Mouse (Mus musculus) megakaryocyte, adult 5-6 weeks (primary cell): ENCODE measurements around the gene 1700006A11Rik. TPM values are rescaled to one million over a fixed set of nuclear protein-coding genes. Genes with fewer than 3 reads are reported as not detected.
"Not testable (repeated sequence)": the region's sequence is repeated elsewhere in the genome, so short reads cannot be mapped to it uniquely, and the experiment has no call there.

ENCODE experiments used
- ATAC-seq: 2 replicates; pipeline ENCODE4 v1.8.0; 2016; ENCODE audit warnings: mild to moderate bottlenecking, inconsistent platforms; ENCODE audit not compliant: poor library complexity, severe bottlenecking
- total RNA-seq, 2 experiments: library from RNA; stranded (forward) in 1 of 2; stranded (reverse) in 1 of 2; fragments of 153-499, 151-499 nt in 1 of 2; fragments of 221-1000, 200-1000 nt in 1 of 2; gene quantifications; 2 replicates each; pipeline versions ENCODE4 v1.2.3 to v1.2.4; 2015 to 2017

1700006A11Rik gene
- total RNA-seq (2015), result not detected in 2 replicates
- total RNA-seq (2017), result not detected in 2 replicates

GRCm38 (mm10) chr3:124425940-124426339 lies at the start of gene 1700006A11Rik:
TSS of gene 1700006A11Rik (minus strand) at chr3:124426040.
- no peak for ATAC-seq

- not testable (repeated sequence) for ATAC-seq
These were observed 48.5 kb upstream of the 1700006A11Rik start for GRCm38 (mm10) chr3:124474291-124474690.

GRCm38 (mm10) chr3:124466102-124466730 lies 40.4 kb upstream of the 1700006A11Rik start:
- no peak for ATAC-seq

GRCm38 (mm10) chr3:124392201-124392600 lies 33.6 kb downstream of the 1700006A11Rik start:
- no peak for ATAC-seq

- no peak for ATAC-seq
These were observed 35.7 kb downstream of the 1700006A11Rik start for GRCm38 (mm10) chr3:124390101-124390500.

- ATAC-seq, result no peak
These were observed 36.2 kb downstream of the 1700006A11Rik start for GRCm38 (mm10) chr3:124389650-124390049.

GRCm38 (mm10) chr3:124385377-124385776 lies 40.5 kb downstream of the 1700006A11Rik start:
- ATAC-seq, result peak; percentile 57; the same call in 1 of the 2 replicates

GRCm38 (mm10) chr3:124372031-124372430 lies 53.8 kb downstream of the 1700006A11Rik start:
- ATAC-seq, result no peak

GRCm38 (mm10) chr3:124357533-124357932 lies 68.3 kb downstream of the 1700006A11Rik start:
- ATAC-seq, result no peak

Other genes with a start within 250 kb of the 1700006A11Rik start
- gene Tram1l1, start 105.2 kb downstream of the 1700006A11Rik start, total RNA-seq (2015), result not detected in 2 replicates
- not detected in 2 replicates for gene Tram1l1, start 105.2 kb downstream of the 1700006A11Rik start, total RNA-seq (2017)
- gene 1700003H04Rik, start 155.1 kb upstream of the 1700006A11Rik start, total RNA-seq (2015), result not detected in 2 replicates
- not detected in 2 replicates for gene 1700003H04Rik, start 155.1 kb upstream of the 1700006A11Rik start, total RNA-seq (2017)